Mouse (Mus musculus) liver, postnatal 0 days (tissue): ENCODE data around the gene Snrpc.
A peak's percentile ranks its signal among the peaks of the same experiment; 100 is the strongest.

ENCODE experiments used
- CTCF ChIP-seq: sonication (generic); IDR thresholded peaks from 2 replicates; pipeline ENCODE4 v1.5.1; 2016; ENCODE audit warnings: antibody characterized with exemption, low read depth
- EP300 ChIP-seq: IDR thresholded peaks from 2 replicates; pipeline ENCODE4 v1.6.1; 2016; ENCODE audit warnings: antibody characterized with exemption, low read depth, mild to moderate bottlenecking

- TF ChIP-seq CTCF (no peak), EP300 (peak; percentile 96)
Measured at GRCm38 (mm10) chr17:27821407-27822338, 16.3 kb upstream of the Snrpc start.
